Mouse (Mus musculus) hindbrain, embryonic 12.5 days (tissue): ENCODE measurements around the gene Syf2. TPM values are rescaled to one million over a fixed set of nuclear protein-coding genes. Genes with fewer than 3 reads are reported as not detected.

Experiments
- ATAC-seq: fragments of 200-750 bp; cut with Nextera tagmentation; 2 replicates; pipeline ENCODE4 v1.8.0; 2017; ENCODE audit warnings: moderate TSS enrichment; ENCODE audit not compliant: low FRiP score
- H3K27ac ChIP-seq: fragments of 300-500 bp; sonication (generic); 2 replicates; pipeline ENCODE4 v1.5.1; 2016; ENCODE audit warnings: mild to moderate bottlenecking
- H3K27me3 ChIP-seq: fragments of 300-500 bp; sonication (generic); 2 replicates; pipeline ENCODE4 v1.6.1; 2016; ENCODE audit warnings: mild to moderate bottlenecking
- H3K36me3 ChIP-seq: fragments of 300-500 bp; sonication (generic); 2 replicates; pipeline ENCODE4 v1.6.1; 2016; ENCODE audit warnings: mild to moderate bottlenecking
- H3K4me1 ChIP-seq: fragments of 300-500 bp; sonication (generic); 2 replicates; pipeline ENCODE4 v1.6.1; 2016
- H3K4me2 ChIP-seq: fragments of 300-500 bp; sonication (generic); replicated peaks from 2 replicates; pipeline ENCODE4 v1.6.1; 2016; ENCODE audit warnings: mild to moderate bottlenecking
- H3K4me3 ChIP-seq: fragments of 300-500 bp; sonication (generic); 2 replicates; pipeline ENCODE4 v1.5.1; 2016; ENCODE audit warnings: mild to moderate bottlenecking
- H3K9ac ChIP-seq: fragments of 300-500 bp; sonication (generic); 2 replicates; pipeline ENCODE4 v1.6.1; 2016; ENCODE audit warnings: mild to moderate bottlenecking, moderate library complexity
- H3K9me3 ChIP-seq: fragments of 300-500 bp; sonication (generic); replicated peaks from 2 replicates; pipeline ENCODE4 v1.6.1; 2016; ENCODE audit warnings: mild to moderate bottlenecking
- WGBS: fragments of 180-500 bp; shearing (Covaris S2); methylation state at CpG from one replicate; pipeline ENCODE4 v1.1.7; 2016; 5-methylcytosine and 5-hydroxymethylcytosine counted together
- polyA plus RNA-seq: library from polyadenylated mRNA; unstranded; fragments of >200 nt; fragmentation: Nextera tagmentation; extraction: Ambion mirVana; gene quantifications from 2 replicates; pipeline ENCODE4 v1.2.1, GENCODE M21; 2016

Syf2 gene
- polyA plus RNA-seq, 1 experiment from 2014 or later: 77.2 TPM

- H3K27ac ChIP-seq: no peak overlapping the region
- H3K4me1 ChIP-seq: peaks cover 35% of the 10 kb centered on the region
- H3K27me3 ChIP-seq: no peaks in the 10 kb centered on the region
- H3K4me3 ChIP-seq: no peak overlapping the region
- H3K36me3 ChIP-seq: peaks cover 38% of the 10 kb centered on the region
- ATAC-seq: no peak
- no peak overlapping the region for H3K9ac ChIP-seq
- WGBS: 77% methylated on average over 5 of the region's 5 CpGs
- H3K9me3 ChIP-seq: no peaks in the 10 kb centered on the region
- no peak overlapping the region for H3K4me2 ChIP-seq
Observed at GRCm38 (mm10) chr4:134927815-134928463, 2.8 kb upstream of the Syf2 start.

- Histone ChIP-seq H3K27ac (no peak overlapping the region), H3K4me1 (peaks cover 35% of the 10 kb centered on the region), H3K9ac (no peak overlapping the region), H3K27me3 (no peaks in the 10 kb centered on the region), H3K4me2 (no peak overlapping the region), H3K9me3 (no peaks in the 10 kb centered on the region), H3K36me3 (peaks cover 41% of the 10 kb centered on the region), H3K4me3 (no peak overlapping the region)
- no peak for ATAC-seq
- 65% methylated on average over 1 of the region's 1 CpGs for WGBS
Observed at GRCm38 (mm10) chr4:134928464-134928836, 2.2 kb upstream of the Syf2 start.

GRCm38 (mm10) chr4:134929536-134929935 is 1.2 kb upstream of the Syf2 start:
- Histone ChIP-seq H3K27ac (no peak overlapping the region), H3K9ac (no peak overlapping the region), H3K4me1 (peaks cover 34% of the 10 kb centered on the region), H3K4me2 (no peak overlapping the region), H3K9me3 (no peaks in the 10 kb centered on the region), H3K36me3 (peaks cover 48% of the 10 kb centered on the region), H3K4me3 (no peak overlapping the region), H3K27me3 (no peaks in the 10 kb centered on the region)
- ATAC-seq: no peak
- 76% methylated on average over 4 of the region's 4 CpGs for WGBS

- H3K4me1 ChIP-seq: peaks cover 28% of the 10 kb centered on the region
- H3K36me3 ChIP-seq: peaks cover 54% of the 10 kb centered on the region
- no peaks in the 10 kb centered on the region for H3K27me3 ChIP-seq
- no peaks in the 10 kb centered on the region for H3K9me3 ChIP-seq
- peak overlapping the region; percentile 99 for H3K4me3 ChIP-seq
- peak; percentile 17; the same call in 1 of the 2 replicates for ATAC-seq
- peak overlapping the region; percentile 44; the same call in 1 of the 2 replicates for H3K9ac ChIP-seq
- peak overlapping the region; percentile 90 for H3K4me2 ChIP-seq
- H3K27ac ChIP-seq: peak overlapping the region; percentile 78; the same call in 1 of the 2 replicates
- 29% methylated on average over 9 of the region's 9 CpGs for WGBS
Observed at GRCm38 (mm10) chr4:134930190-134930589, 508 bp upstream of the Syf2 start.

- Histone ChIP-seq H3K36me3 (peaks cover 48% of the 10 kb centered on the region), H3K27me3 (peaks cover 9% of the 10 kb centered on the region; the same call in 1 of the 2 replicates), H3K4me2 (no peak overlapping the region), H3K4me1 (no peaks in the 10 kb centered on the region), H3K9ac (no peak overlapping the region), H3K9me3 (no peaks in the 10 kb centered on the region), H3K4me3 (no peak overlapping the region), H3K27ac (no peak overlapping the region)
- WGBS: 66% methylated on average over 17 of the region's 17 CpGs
- no peak for ATAC-seq
Observed at GRCm38 (mm10) chr4:134937240-134938176, 6.8 kb downstream of the Syf2 start.

- peaks cover 9% of the 10 kb centered on the region; the same call in 1 of the 2 replicates for H3K4me1 ChIP-seq
- no peak overlapping the region for H3K4me2 ChIP-seq
- peaks cover 29% of the 10 kb centered on the region for H3K27me3 ChIP-seq
- 65% methylated on average over 9 of the region's 9 CpGs for WGBS
- H3K9me3 ChIP-seq: no peaks in the 10 kb centered on the region
- H3K4me3 ChIP-seq: no peak overlapping the region
- no peak overlapping the region for H3K27ac ChIP-seq
- H3K36me3 ChIP-seq: peaks cover 30% of the 10 kb centered on the region
- no peak overlapping the region for H3K9ac ChIP-seq
- no peak for ATAC-seq
Observed at GRCm38 (mm10) chr4:134939900-134940299, 9.2 kb downstream of the Syf2 start.

- 0 out of 2 replicates have a peak overlapping the region, but pooled peaks have one; percentile 18 for H3K9ac ChIP-seq
Observed at GRCm38 (mm10) chr4:134943758-134944538, 13.2 kb downstream of the Syf2 start.

GRCm38 (mm10) chr4:134946024-134946744 is 15.5 kb downstream of the Syf2 start:
- H3K9ac ChIP-seq: no peak overlapping the region
- no peaks in the 10 kb centered on the region for H3K9me3 ChIP-seq
- no peak overlapping the region for H3K27ac ChIP-seq
- peaks cover 33% of the 10 kb centered on the region for H3K27me3 ChIP-seq
- H3K4me3 ChIP-seq: no peak overlapping the region
- no peaks in the 10 kb centered on the region for H3K36me3 ChIP-seq
- H3K4me1 ChIP-seq: peaks cover 17% of the 10 kb centered on the region
- 16% methylated on average over 17 of the region's 17 CpGs for WGBS
- peak overlapping the region; percentile 46 for H3K4me2 ChIP-seq
- no peak for ATAC-seq

More at GRCm38 (mm10) chr4:134943758-134944538, 13.2 kb downstream of the Syf2 start:
- H3K36me3 ChIP-seq: no peaks in the 10 kb centered on the region
- H3K4me1 ChIP-seq: peaks cover 11% of the 10 kb centered on the region; the same call in 1 of the 2 replicates
- H3K27ac ChIP-seq: no peak overlapping the region
- H3K4me2 ChIP-seq: no peak overlapping the region
- peaks cover 34% of the 10 kb centered on the region for H3K27me3 ChIP-seq
- H3K4me3 ChIP-seq: no peak overlapping the region
- peak; percentile 35; the same call in 1 of the 2 replicates for ATAC-seq
- WGBS: 47% methylated on average over 27 of the region's 27 CpGs
- no peaks in the 10 kb centered on the region for H3K9me3 ChIP-seq

GRCm38 (mm10) chr4:134950518-134951091 is 19.9 kb downstream of the Syf2 start:
- Histone ChIP-seq H3K27ac (no peak overlapping the region), H3K27me3 (peaks cover 18% of the 10 kb centered on the region; the same call in 1 of the 2 replicates), H3K4me1 (peaks cover 9% of the 10 kb centered on the region), H3K9ac (no peak overlapping the region), H3K4me3 (no peak overlapping the region), H3K36me3 (no peaks in the 10 kb centered on the region), H3K9me3 (no peaks in the 10 kb centered on the region), H3K4me2 (no peak overlapping the region)
- peak; percentile 69 for ATAC-seq
- 31% methylated on average over 11 of the region's 11 CpGs for WGBS

- H3K27ac ChIP-seq: 0 out of 2 replicates have a peak overlapping the region, but pooled peaks have one; percentile 9
- no peaks in the 10 kb centered on the region for H3K36me3 ChIP-seq
- 26% methylated on average over 15 of the region's 15 CpGs for WGBS
- H3K4me3 ChIP-seq: no peak overlapping the region
- peaks cover 6% of the 10 kb centered on the region for H3K4me1 ChIP-seq
- no peak for ATAC-seq
- H3K9me3 ChIP-seq: no peaks in the 10 kb centered on the region
- H3K27me3 ChIP-seq: peaks cover 20% of the 10 kb centered on the region; the same call in 1 of the 2 replicates
- no peak overlapping the region for H3K9ac ChIP-seq
- no peak overlapping the region; the same call in 1 of the 2 replicates for H3K4me2 ChIP-seq
Observed at GRCm38 (mm10) chr4:134954461-134954860, 23.8 kb downstream of the Syf2 start.

GRCm38 (mm10) chr4:134955196-134955595 is 24.5 kb downstream of the Syf2 start:
- Histone ChIP-seq H3K27me3 (peaks cover 20% of the 10 kb centered on the region; the same call in 1 of the 2 replicates), H3K4me1 (peaks cover 6% of the 10 kb centered on the region), H3K27ac (no peak overlapping the region), H3K4me2 (no peak overlapping the region), H3K9me3 (no peaks in the 10 kb centered on the region), H3K9ac (no peak overlapping the region), H3K4me3 (no peak overlapping the region), H3K36me3 (no peaks in the 10 kb centered on the region)
- ATAC-seq: no peak
- WGBS: 93% methylated on average over 2 of the region's 2 CpGs
